Mouse (Mus musculus) hindbrain, postnatal 0 days (tissue): ENCODE measurements around the gene Nsun7. TPM values are rescaled to one million over a fixed set of nuclear protein-coding genes. Genes with fewer than 3 reads are reported as not detected.

Source experiments
- ATAC-seq: fragments of 200-750 bp; cut with Nextera tagmentation; 2 replicates; pipeline ENCODE4 v1.8.0; 2017; ENCODE audit warnings: mild to moderate bottlenecking, moderate TSS enrichment, moderate library complexity
- DNase-seq: peaks from one replicate; pipeline ENCODE4 v3.0.0-alpha.2; 2015; ENCODE audit warnings: low spot score
- H3K27ac ChIP-seq: fragments of 300-500 bp; sonication (generic); 2 replicates; pipeline ENCODE4 v1.5.1; 2014; ENCODE audit warnings: mild to moderate bottlenecking
- H3K27me3 ChIP-seq: fragments of 300-500 bp; sonication (generic); 2 replicates; pipeline ENCODE4 v1.6.1; 2014; ENCODE audit warnings: low read length, mixed read lengths; ENCODE audit not compliant: insufficient read depth
- H3K36me3 ChIP-seq: fragments of 300-500 bp; sonication (generic); 2 replicates; pipeline ENCODE4 v1.6.1; 2014; ENCODE audit warnings: low read length, mixed read lengths; ENCODE audit not compliant: insufficient read depth
- H3K4me1 ChIP-seq: fragments of 300-500 bp; sonication (generic); 2 replicates; pipeline ENCODE4 v1.6.1; 2014; ENCODE audit warnings: antibody characterized with exemption, low read length, mixed read lengths; ENCODE audit not compliant: insufficient read depth
- H3K4me2 ChIP-seq: fragments of 300-500 bp; sonication (generic); 2 replicates; pipeline ENCODE4 v1.6.1; 2014; ENCODE audit warnings: low read depth, mild to moderate bottlenecking, low read length, moderate library complexity, mixed read lengths
- H3K4me3 ChIP-seq: fragments of 300-500 bp; sonication (generic); 2 replicates; pipeline ENCODE4 v1.5.1; 2014; ENCODE audit warnings: low read length
- H3K9ac ChIP-seq: fragments of 300-500 bp; sonication (generic); replicated peaks from 2 replicates; pipeline ENCODE4 v1.6.1; 2014; ENCODE audit warnings: mild to moderate bottlenecking, low read length, moderate library complexity, mixed read lengths
- H3K9me3 ChIP-seq: fragments of 300-500 bp; sonication (generic); 2 replicates; pipeline ENCODE4 v1.6.1; 2016; ENCODE audit warnings: low read length, mixed read lengths
- CTCF ChIP-seq: IDR thresholded peaks from 2 replicates; pipeline ENCODE4 v1.5.1; 2016; ENCODE audit warnings: antibody characterized with exemption, control low read depth, low read depth
- WGBS: fragments of 180-500 bp; shearing (Covaris S2); extraction: QIAGEN DNeasy Blood & Tissue Kit; methylation state at CpG from one replicate; pipeline ENCODE4 v1.1.7; 2014; 5-methylcytosine and 5-hydroxymethylcytosine counted together
- polyA plus RNA-seq: library from polyadenylated mRNA; unstranded; fragments of >200 nt; fragmentation: Nextera tagmentation; extraction: Ambion mirVana; gene quantifications from 2 replicates; pipeline ENCODE4 v1.2.1, GENCODE M21; 2015
- total RNA-seq: library from RNA; depleted of rRNA; stranded (reverse); fragments of >200 nt; gene quantifications from 2 replicates; pipeline ENCODE4 v1.2.3, GENCODE M21; 2014

The Nsun7 gene
- total and polyA plus RNA-seq, 2 experiments from 2014 or later: 3.0 to 3.7 TPM

GRCm38 (mm10) chr5:66298856-66299255 lies 39.2 kb downstream of the Nsun7 start:
- DNase-seq (no peak), ATAC-seq (no peak)
- WGBS: 80% methylated on average over 6 of the region's 6 CpGs
- H3K36me3 ChIP-seq: peaks cover 6% of the 10 kb centered on the region; the same call in 1 of the 2 replicates
- no peak for TF ChIP-seq CTCF
- no peaks in the 10 kb centered on the region for H3K27me3 ChIP-seq
- no peak overlapping the region for H3K9ac ChIP-seq
- no peak overlapping the region for H3K4me2 ChIP-seq
- H3K27ac ChIP-seq: no peak overlapping the region
- no peaks in the 10 kb centered on the region for H3K4me1 ChIP-seq
- H3K9me3 ChIP-seq: no peaks in the 10 kb centered on the region
- H3K4me3 ChIP-seq: no peak overlapping the region

GRCm38 (mm10) chr5:66300576-66300975 lies 40.9 kb downstream of the Nsun7 start:
- TF ChIP-seq CTCF: no peak
- WGBS: 88% methylated on average over 13 of the region's 13 CpGs
- H3K27me3 ChIP-seq: no peaks in the 10 kb centered on the region
- H3K4me3 ChIP-seq: no peak overlapping the region
- H3K9ac ChIP-seq: no peak overlapping the region
- peaks cover 6% of the 10 kb centered on the region; the same call in 1 of the 2 replicates for H3K36me3 ChIP-seq
- no peaks in the 10 kb centered on the region for H3K9me3 ChIP-seq
- no peak for ATAC-seq
- H3K4me1 ChIP-seq: no peaks in the 10 kb centered on the region
- H3K27ac ChIP-seq: no peak overlapping the region
- DNase-seq: no peak
- H3K4me2 ChIP-seq: no peak overlapping the region

GRCm38 (mm10) chr5:66302085-66302815 lies 42.6 kb downstream of the Nsun7 start:
- H3K27me3 ChIP-seq: no peaks in the 10 kb centered on the region
- ATAC-seq (no peak), DNase-seq (no peak)
- no peak overlapping the region for H3K9ac ChIP-seq
- no peaks in the 10 kb centered on the region for H3K4me1 ChIP-seq
- no peak overlapping the region for H3K4me3 ChIP-seq
- H3K36me3 ChIP-seq: peaks cover 6% of the 10 kb centered on the region; the same call in 1 of the 2 replicates
- WGBS: 93% methylated on average over 21 of the region's 21 CpGs
- no peak for TF ChIP-seq CTCF
- H3K4me2 ChIP-seq: no peak overlapping the region
- H3K9me3 ChIP-seq: no peaks in the 10 kb centered on the region
- H3K27ac ChIP-seq: no peak overlapping the region

GRCm38 (mm10) chr5:66302873-66303272 lies 43.2 kb downstream of the Nsun7 start:
- DNase-seq (no peak), ATAC-seq (peak; percentile 27; the same call in 1 of the 2 replicates)
- peaks cover 6% of the 10 kb centered on the region; the same call in 1 of the 2 replicates for H3K36me3 ChIP-seq
- no peaks in the 10 kb centered on the region for H3K9me3 ChIP-seq
- no peak overlapping the region for H3K9ac ChIP-seq
- no peaks in the 10 kb centered on the region for H3K27me3 ChIP-seq
- TF ChIP-seq CTCF: no peak
- WGBS: 88% methylated on average over 2 of the region's 2 CpGs
- H3K4me1 ChIP-seq: no peaks in the 10 kb centered on the region
- no peak overlapping the region for H3K27ac ChIP-seq
- H3K4me3 ChIP-seq: no peak overlapping the region
- H3K4me2 ChIP-seq: no peak overlapping the region

- Histone ChIP-seq H3K9ac (no peak overlapping the region), H3K9me3 (no peaks in the 10 kb centered on the region), H3K4me2 (no peak overlapping the region), H3K4me3 (no peak overlapping the region), H3K27me3 (no peaks in the 10 kb centered on the region), H3K27ac (0 out of 2 replicates have a peak overlapping the region, but pooled peaks have one; percentile 38), H3K4me1 (no peaks in the 10 kb centered on the region), H3K36me3 (peaks cover 13% of the 10 kb centered on the region; the same call in 1 of the 2 replicates)
- ATAC-seq (no peak), DNase-seq (peak; percentile 34)
- no peak for TF ChIP-seq CTCF
- WGBS: 57% methylated on average over 11 of the region's 11 CpGs
Measured at GRCm38 (mm10) chr5:66304300-66305067, 44.8 kb downstream of the Nsun7 start.

GRCm38 (mm10) chr5:66305511-66305910 lies 45.8 kb downstream of the Nsun7 start:
- Histone ChIP-seq H3K27me3 (no peaks in the 10 kb centered on the region), H3K4me2 (no peak overlapping the region), H3K4me1 (no peaks in the 10 kb centered on the region), H3K4me3 (no peak overlapping the region), H3K9me3 (no peaks in the 10 kb centered on the region), H3K36me3 (peaks cover 13% of the 10 kb centered on the region; the same call in 1 of the 2 replicates), H3K27ac (no peak overlapping the region), H3K9ac (no peak overlapping the region)
- 64% methylated on average over 8 of the region's 8 CpGs for WGBS
- TF ChIP-seq CTCF: no peak
- DNase-seq (no peak), ATAC-seq (no peak)
